Mouse (Mus musculus) cerebellum, adult 2 months (tissue): Measurements from ENCODE around the gene Shank3.

Experiments used
- CTCF ChIP-seq: fragments of 200-500 bp; IDR thresholded peaks from 2 replicates; pipeline ENCODE4 v1.5.1; 2011; ENCODE audit warnings: low read depth, mild to moderate bottlenecking, control low read depth, low read length, moderate library complexity, borderline replicate concordance; ENCODE audit not compliant: insufficient read depth
- POLR2A ChIP-seq: fragments of 200-500 bp; IDR thresholded peaks from 2 replicates; pipeline ENCODE4 v1.6.1; 2011; ENCODE audit warnings: low read length, control low read depth, borderline replicate concordance; ENCODE audit not compliant: insufficient read depth

GRCm38 (mm10) chr15:89589146-89589545, 89.7 kb downstream of the Shank3 start:
- no peak for TF ChIP-seq CTCF
- no peak for TF ChIP-seq POLR2A
